Mouse (Mus musculus) ES-E14 (cell line): ENCODE measurements around the gene Magix. TPM values are rescaled to one million over a fixed set of nuclear protein-coding genes. Genes with fewer than 3 reads are reported as not detected.

Experiments
- DNase-seq: peaks from one replicate; pipeline ENCODE4 v3.0.0-alpha.2; 2013; ENCODE audit warnings: low read depth, low spot score
- H3K27ac ChIP-seq: 2 replicates; pipeline ENCODE4 v1.5.1; 2012; ENCODE audit warnings: low read depth, mild to moderate bottlenecking, low read length, moderate library complexity, mixed read lengths; ENCODE audit not compliant: poor library complexity, insufficient read depth, severe bottlenecking
- H3K36me3 ChIP-seq: 2 replicates; pipeline ENCODE4 v1.6.1; 2012; ENCODE audit warnings: mild to moderate bottlenecking, low read length, moderate library complexity, mixed read lengths; ENCODE audit not compliant: control insufficient read depth, poor library complexity, insufficient read depth, severe bottlenecking
- H3K4me1 ChIP-seq, 2 experiments: fragments of 150-350 bp in 1 of 2; sonication (generic) in 1 of 2; 2 replicates each; pipeline ENCODE4 v1.6.1; 2012; ENCODE audit warnings: low read length in 2 of 2, mild to moderate bottlenecking in 1 of 2, mixed read lengths in 1 of 2; ENCODE audit not compliant: control insufficient read depth in 2 of 2, insufficient read depth in 2 of 2, poor library complexity in 1 of 2
- H3K4me3 ChIP-seq, 2 experiments: fragments of 150-350 bp in 1 of 2; sonication (generic) in 1 of 2; 2 replicates each; pipeline ENCODE4 v1.5.1; 2012; ENCODE audit warnings: low read length in 2 of 2, low read depth in 1 of 2, mild to moderate bottlenecking in 1 of 2, mixed read lengths in 1 of 2; ENCODE audit not compliant: insufficient read depth in 1 of 2, poor library complexity in 1 of 2, severe bottlenecking in 1 of 2
- H3K9ac ChIP-seq: 2 replicates; pipeline ENCODE4 v1.6.1; 2012; ENCODE audit warnings: low read depth, mild to moderate bottlenecking, low read length, mixed read lengths; ENCODE audit not compliant: poor library complexity, insufficient read depth, severe bottlenecking
- H3K9me3 ChIP-seq: fragments of 150-350 bp; sonication (generic); 2 replicates; pipeline ENCODE4 v1.6.1; 2012; ENCODE audit warnings: low read depth, mild to moderate bottlenecking, low read length; ENCODE audit not compliant: control insufficient read depth, insufficient read depth
- CHD2 ChIP-seq: IDR thresholded peaks from 2 replicates; pipeline ENCODE4 v1.6.1; 2014; ENCODE audit warnings: mild to moderate bottlenecking, low read depth, low read length, inconsistent platforms
- HCFC1 ChIP-seq: IDR thresholded peaks from 2 replicates; pipeline ENCODE4 v1.6.1; 2012; ENCODE audit warnings: low read length, inconsistent platforms, borderline replicate concordance; ENCODE audit not compliant: insufficient read depth
- MAFK ChIP-seq: IDR thresholded peaks from 2 replicates; pipeline ENCODE4 v1.6.1; 2014; ENCODE audit warnings: mild to moderate bottlenecking, low read depth, low read length, inconsistent platforms; ENCODE audit not compliant: insufficient read depth
- ZC3H11A ChIP-seq: IDR thresholded peaks from 2 replicates; pipeline ENCODE4 v1.6.1; 2012; ENCODE audit warnings: low read depth, mild to moderate bottlenecking, inconsistent platforms, low read length, borderline replicate concordance
- ZNF384 ChIP-seq: IDR thresholded peaks from 2 replicates; pipeline ENCODE4 v1.6.1; 2012; ENCODE audit warnings: low read depth, low read length, inconsistent platforms
- in situ Hi-C, 2 experiments: fragments of 600-800 bp; cut with MboI; formaldehyde crosslinking; loops; one replicate each; pipeline ENCODE4 v1.15.1; 2025; ENCODE audit warnings: low sequenced_read_pairs in 2 of 2, inconsistent platforms in 1 of 2; ENCODE audit not compliant: unreplicated experiment in 2 of 2
- total RNA-seq: library from RNA; depleted of rRNA; stranded (reverse); fragments of 300-350 nt; gene quantifications from 2 replicates; pipeline ENCODE4 v1.2.3, GENCODE M21; 2012

The Magix gene
- total RNA-seq, 1 experiment: 0.36 TPM

DNA sequence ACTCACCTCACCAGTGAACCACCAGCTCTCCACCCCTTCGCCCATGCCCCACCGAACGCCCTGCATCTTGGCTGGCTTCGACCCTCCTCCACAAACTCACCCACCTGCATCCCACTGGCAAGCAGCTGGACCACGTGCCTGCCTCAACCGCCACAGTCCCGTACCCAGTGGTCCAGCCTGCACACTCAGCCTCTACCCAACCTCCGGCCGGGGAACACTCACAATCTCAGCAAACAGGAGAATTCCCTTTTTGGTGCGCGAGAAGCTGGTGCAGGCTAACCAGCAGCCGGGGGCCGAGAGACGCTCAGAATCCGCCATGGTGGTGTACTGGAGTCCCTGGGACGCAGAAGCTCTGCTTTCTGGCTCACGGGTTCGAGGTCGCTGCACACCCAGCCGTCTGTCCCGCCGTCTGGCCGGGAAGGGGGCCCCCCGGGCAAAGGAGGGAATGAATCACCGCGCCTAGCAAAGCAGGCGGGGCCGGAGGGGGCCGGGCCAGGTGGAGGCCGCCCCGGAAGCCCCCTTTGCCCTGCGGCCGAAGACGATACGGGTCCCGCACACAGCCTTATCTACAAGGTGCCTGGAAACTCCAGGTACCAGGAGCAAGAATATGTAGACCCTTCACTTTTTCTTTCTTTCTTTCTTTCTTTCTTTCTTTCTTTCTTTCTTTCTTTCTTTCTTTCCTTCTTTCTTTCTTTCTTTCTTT lies 10.0 kb downstream of the Magix start, which contains the start of gene Plp2:
Gene Plp2, minus strand, starts transcription at position 470 of the 703 bp plus-strand sequence.
- in situ Hi-C loops: no loop called here
- TF ChIP-seq HCFC1: no peak
- TF ChIP-seq CHD2: no peak
- no peak for TF ChIP-seq ZNF384
- no peak for TF ChIP-seq MAFK
- TF ChIP-seq ZC3H11A: no peak
- DNase-seq: no peak
- H3K27ac ChIP-seq: peak within 1 kb of the TSS; percentile 83
- no peaks in the 10 kb centered on the region for H3K9me3 ChIP-seq
- peak within 1 kb of the TSS; percentile 85 to 90 for H3K4me3 ChIP-seq
- peaks cover 0 to 13% of the 10 kb centered on the region in 2 experiments; a peak in 1 of 4 replicates for H3K4me1 ChIP-seq
- peak within 1 kb of the TSS; percentile 87 for H3K9ac ChIP-seq
- peaks cover 16% of the 10 kb centered on the region for H3K36me3 ChIP-seq

DNA sequence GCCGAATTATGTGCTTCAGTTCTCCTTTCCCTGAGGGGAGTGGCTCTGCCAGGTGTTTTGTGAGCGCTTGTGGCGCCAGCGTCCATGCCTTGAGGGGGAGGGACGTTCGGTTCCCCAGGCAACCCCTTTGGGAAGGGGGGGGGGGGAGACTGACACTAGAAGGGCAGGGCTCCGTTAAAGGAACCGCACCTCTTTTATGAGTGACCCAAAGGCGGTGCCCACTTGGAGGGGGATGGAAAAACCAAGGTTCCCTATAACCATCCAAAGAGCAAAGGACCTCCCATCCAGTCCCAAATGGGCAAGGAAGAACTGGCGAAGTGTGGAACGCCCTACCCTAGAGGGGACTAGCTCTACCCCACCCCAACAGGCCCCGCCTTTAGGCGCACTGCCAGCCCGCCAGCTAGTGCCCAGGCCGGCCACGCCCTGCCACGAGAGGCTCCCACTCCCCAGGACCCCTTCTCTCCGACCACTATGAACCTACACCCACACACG lies 10.6 kb downstream of the Magix start:
- no peak for DNase-seq
- peak overlapping the region; percentile 87 for H3K9ac ChIP-seq
- peak overlapping the region; percentile 85 to 90 for H3K4me3 ChIP-seq
- peaks cover 16% of the 10 kb centered on the region for H3K36me3 ChIP-seq
- peaks cover 0 to 14% of the 10 kb centered on the region in 2 experiments; a peak in 1 of 4 replicates for H3K4me1 ChIP-seq
- H3K27ac ChIP-seq: peak overlapping the region; percentile 83
- H3K9me3 ChIP-seq: no peaks in the 10 kb centered on the region
- in situ Hi-C loops: no loop called here
- TF ChIP-seq HCFC1 (no peak), ZNF384 (no peak), CHD2 (no peak), MAFK (no peak), ZC3H11A (no peak)

DNA sequence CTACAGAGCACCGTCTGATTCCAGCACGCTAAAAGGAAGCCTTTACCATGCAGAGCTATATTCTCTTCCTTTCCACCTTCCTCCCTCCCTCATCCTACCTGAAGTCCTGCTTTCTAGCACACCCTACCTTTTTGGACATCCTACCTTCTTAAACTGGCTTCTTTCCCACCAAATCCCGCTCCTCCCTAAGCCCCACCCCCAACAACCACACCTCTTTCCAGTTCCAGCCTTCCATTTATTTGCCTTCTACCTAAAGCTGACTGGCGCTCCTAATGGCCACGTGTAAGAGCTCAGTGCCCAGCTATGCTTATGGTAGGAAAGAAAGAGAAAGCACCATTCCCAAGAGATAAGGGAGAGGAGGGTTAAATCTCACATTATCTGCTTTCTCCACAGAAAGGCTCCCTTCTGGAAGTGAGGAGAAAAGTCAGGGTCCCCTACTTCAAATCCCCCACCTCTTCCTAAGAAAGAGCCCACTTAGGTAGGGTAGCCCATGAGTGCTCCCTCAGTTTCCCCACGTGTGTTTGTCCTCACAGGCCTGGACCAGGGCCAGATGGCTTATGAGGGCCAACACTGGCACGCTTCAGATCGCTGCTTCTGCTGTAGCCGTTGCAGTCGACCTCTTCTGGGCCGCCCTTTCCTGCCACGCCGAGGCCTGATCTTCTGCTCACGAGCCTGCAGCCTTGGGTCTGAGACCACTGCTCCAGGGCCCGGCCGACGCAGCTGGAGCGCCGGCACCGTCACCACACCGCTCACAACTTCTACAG lies 15.1 kb downstream of the Magix start:
- H3K4me3 ChIP-seq: no peak overlapping the region
- peak overlapping the region; percentile 38; the same call in 1 of the 2 replicates for H3K9ac ChIP-seq
- H3K4me1 ChIP-seq: peaks cover 0 to 14% of the 10 kb centered on the region in 2 experiments; a peak in 1 of 4 replicates
- TF ChIP-seq ZC3H11A: no peak
- TF ChIP-seq MAFK: no peak
- TF ChIP-seq HCFC1: no peak
- no peak for TF ChIP-seq ZNF384
- no peak for TF ChIP-seq CHD2
- DNase-seq: no peak
- in situ Hi-C loops: no loop called here
- H3K9me3 ChIP-seq: no peaks in the 10 kb centered on the region
- H3K27ac ChIP-seq: no peak overlapping the region
- peaks cover 16% of the 10 kb centered on the region for H3K36me3 ChIP-seq

DNA sequence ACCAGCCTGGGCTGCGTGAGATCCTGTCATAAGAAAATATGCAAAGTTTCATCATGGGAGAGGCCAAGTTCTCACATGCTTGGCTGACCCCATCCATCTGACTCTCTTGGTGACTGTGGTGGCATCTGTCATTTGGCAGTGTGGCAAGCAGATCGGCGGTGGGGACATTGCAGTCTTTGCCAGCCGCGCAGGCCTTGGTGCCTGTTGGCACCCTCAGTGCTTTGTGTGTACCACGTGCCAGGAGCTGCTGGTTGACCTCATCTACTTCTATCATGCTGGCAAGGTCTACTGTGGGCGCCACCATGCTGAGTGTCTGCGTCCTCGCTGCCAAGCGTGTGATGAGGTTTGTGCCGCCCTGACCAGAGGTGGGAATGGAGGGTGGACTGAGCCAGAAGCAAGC lies 16.3 kb downstream of the Magix start:
- peak overlapping the region in 1 of 2 experiments; percentile 13; a peak in 1 of 4 replicates for H3K4me3 ChIP-seq
- H3K27ac ChIP-seq: no peak overlapping the region
- no peak for TF ChIP-seq MAFK
- no peak for TF ChIP-seq CHD2
- TF ChIP-seq ZNF384: no peak
- no peak for TF ChIP-seq HCFC1
- TF ChIP-seq ZC3H11A: no peak
- H3K9me3 ChIP-seq: no peaks in the 10 kb centered on the region
- H3K9ac ChIP-seq: no peak overlapping the region
- H3K36me3 ChIP-seq: peaks cover 16% of the 10 kb centered on the region
- peaks cover 0 to 14% of the 10 kb centered on the region in 2 experiments; a peak in 1 of 4 replicates for H3K4me1 ChIP-seq
- in situ Hi-C loops: no loop called here
- no peak for DNase-seq
